Mouse (Mus musculus) liver, embryonic 15.5 days (tissue): ENCODE data around the gene Ets2. TPM values are rescaled to one million over a fixed set of nuclear protein-coding genes. Genes with fewer than 3 reads are reported as not detected.

Source experiments
- ATAC-seq: fragments of 200-750 bp; cut with Nextera tagmentation; 2 replicates; pipeline ENCODE4 v1.8.0; 2017; ENCODE audit warnings: moderate number of reproducible peaks, mild to moderate bottlenecking, moderate library complexity; ENCODE audit not compliant: insufficient read depth
- H3K27ac ChIP-seq: fragments of 300-500 bp; sonication (generic); replicated peaks from 2 replicates; pipeline ENCODE4 v1.5.1; 2015; ENCODE audit warnings: mild to moderate bottlenecking, inconsistent platforms
- H3K27me3 ChIP-seq: fragments of 300-500 bp; sonication (generic); 2 replicates; pipeline ENCODE4 v1.6.1; 2015; ENCODE audit warnings: mild to moderate bottlenecking, inconsistent platforms
- H3K36me3 ChIP-seq: fragments of 300-500 bp; sonication (generic); replicated peaks from 2 replicates; pipeline ENCODE4 v1.6.1; 2015; ENCODE audit warnings: moderate library complexity, mild to moderate bottlenecking, inconsistent platforms
- H3K4me1 ChIP-seq: fragments of 300-500 bp; sonication (generic); replicated peaks from 2 replicates; pipeline ENCODE4 v1.6.1; 2015; ENCODE audit warnings: inconsistent platforms
- H3K4me2 ChIP-seq: fragments of 300-500 bp; sonication (generic); 2 replicates; pipeline ENCODE4 v1.6.1; 2015; ENCODE audit warnings: moderate library complexity, mild to moderate bottlenecking, inconsistent platforms
- H3K4me3 ChIP-seq: fragments of 300-500 bp; sonication (generic); replicated peaks from 2 replicates; pipeline ENCODE4 v1.5.1; 2015; ENCODE audit warnings: mild to moderate bottlenecking, inconsistent platforms
- H3K9ac ChIP-seq: fragments of 300-500 bp; sonication (generic); 2 replicates; pipeline ENCODE4 v1.6.1; 2015; ENCODE audit warnings: moderate library complexity, mild to moderate bottlenecking, inconsistent platforms
- H3K9me3 ChIP-seq: fragments of 300-500 bp; sonication (generic); replicated peaks from 2 replicates; pipeline ENCODE4 v1.6.1; 2016; ENCODE audit warnings: inconsistent platforms
- WGBS: fragments of 180-500 bp; shearing (Covaris S2); methylation state at CpG from one replicate; pipeline ENCODE4 v1.1.7; 2015; ENCODE audit warnings: mixed read lengths; ENCODE audit not compliant: insufficient replicate concordance; 5-methylcytosine and 5-hydroxymethylcytosine counted together
- polyA plus RNA-seq: library from polyadenylated mRNA; unstranded; fragments of >200 nt; fragmentation: Nextera tagmentation; extraction: Ambion mirVana; gene quantifications from 2 replicates; pipeline ENCODE4 v1.2.1, GENCODE M21; 2015

The Ets2 gene
- polyA plus RNA-seq, 1 experiment from 2014 or later, result 11.7 TPM

DNA sequence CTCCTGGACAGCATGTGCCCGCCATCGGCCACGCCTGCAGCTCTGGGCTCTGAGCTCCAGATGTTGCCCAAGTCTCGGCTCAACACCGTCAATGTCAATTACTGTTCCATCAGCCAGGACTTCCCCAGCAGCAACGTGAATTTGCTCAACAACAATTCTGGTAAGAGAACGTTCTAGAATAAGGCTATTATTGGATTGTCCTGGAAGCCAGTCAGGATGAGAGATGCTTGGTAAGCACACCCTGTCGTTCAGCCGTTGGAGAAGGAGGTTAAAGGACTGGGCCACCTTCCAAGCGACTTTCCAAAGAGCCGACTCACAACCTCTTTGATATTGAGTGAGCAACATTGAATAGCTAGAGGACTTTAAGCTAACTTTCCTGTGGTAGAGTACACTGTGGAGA is 13.2 kb downstream of the Ets2 start:
- ATAC-seq, result no peak
- Histone ChIP-seq H3K4me2 (no peak overlapping the region), H3K4me3 (no peak overlapping the region), H3K4me1 (no peaks in the 10 kb centered on the region), H3K27ac (no peak overlapping the region), H3K9me3 (no peaks in the 10 kb centered on the region), H3K9ac (no peak overlapping the region), H3K36me3 (peaks cover 86% of the 10 kb centered on the region), H3K27me3 (no peaks in the 10 kb centered on the region)
- 78% methylated on average over 11 of the region's 11 CpGs for WGBS

DNA sequence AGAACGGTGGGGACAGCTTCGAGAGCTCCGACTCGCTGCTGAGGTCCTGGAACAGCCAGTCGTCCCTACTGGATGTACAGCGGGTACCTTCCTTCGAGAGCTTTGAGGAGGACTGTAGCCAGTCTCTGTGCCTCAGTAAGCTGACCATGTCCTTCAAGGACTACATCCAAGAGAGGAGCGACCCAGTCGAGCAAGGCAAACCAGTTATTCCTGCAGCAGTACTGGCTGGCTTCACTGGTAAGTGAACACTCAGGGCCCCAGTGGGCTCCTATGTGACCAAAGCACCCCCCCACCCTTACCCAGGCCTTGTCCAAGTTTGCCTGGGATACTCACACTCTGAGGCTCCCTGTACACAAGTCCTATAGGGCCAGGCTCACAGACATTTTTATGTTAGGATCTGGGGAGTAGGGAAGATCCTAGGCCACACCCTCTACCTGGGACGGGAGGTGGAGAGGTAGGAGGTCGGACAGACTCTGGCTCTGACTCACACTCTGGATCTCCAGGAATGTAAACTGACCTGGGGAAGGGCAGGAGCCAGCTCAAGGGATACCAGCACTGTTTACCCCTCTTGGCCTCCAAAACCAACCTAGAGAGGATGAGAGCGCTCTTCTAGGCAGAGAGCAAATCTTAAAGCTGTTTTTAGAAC is 14.3 kb downstream of the Ets2 start:
- H3K9ac ChIP-seq, result no peak overlapping the region
- no peak overlapping the region for H3K27ac ChIP-seq
- 80% methylated on average over 12 of the region's 12 CpGs for WGBS
- no peak overlapping the region for H3K4me3 ChIP-seq
- H3K4me1 ChIP-seq, result no peaks in the 10 kb centered on the region
- peaks cover 89% of the 10 kb centered on the region for H3K36me3 ChIP-seq
- no peak for ATAC-seq
- no peaks in the 10 kb centered on the region for H3K27me3 ChIP-seq
- H3K4me2 ChIP-seq, result no peak overlapping the region
- H3K9me3 ChIP-seq, result no peaks in the 10 kb centered on the region

DNA sequence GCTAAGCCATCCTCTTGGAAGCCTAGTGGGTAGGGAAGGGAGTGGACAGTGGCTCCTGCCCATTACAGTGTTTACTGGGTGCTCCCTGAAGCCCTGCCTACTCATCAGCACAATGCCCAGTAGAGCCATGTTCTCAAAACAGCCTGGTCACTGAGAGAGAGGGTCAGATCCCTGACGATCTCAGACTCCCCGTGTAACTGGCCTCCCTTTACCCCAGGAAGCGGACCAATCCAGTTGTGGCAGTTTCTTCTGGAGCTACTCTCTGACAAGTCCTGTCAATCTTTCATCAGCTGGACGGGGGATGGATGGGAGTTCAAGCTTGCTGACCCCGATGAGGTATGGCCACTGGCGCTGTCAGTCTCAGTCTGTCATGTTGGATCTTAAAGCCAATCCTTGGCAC is 15.8 kb downstream of the Ets2 start:
- ATAC-seq, result no peak
- no peak overlapping the region for H3K4me2 ChIP-seq
- 77% methylated on average over 6 of the region's 6 CpGs for WGBS
- H3K27ac ChIP-seq, result no peak overlapping the region
- no peaks in the 10 kb centered on the region for H3K9me3 ChIP-seq
- no peaks in the 10 kb centered on the region for H3K4me1 ChIP-seq
- peaks cover 80% of the 10 kb centered on the region for H3K36me3 ChIP-seq
- H3K9ac ChIP-seq, result no peak overlapping the region
- no peaks in the 10 kb centered on the region for H3K27me3 ChIP-seq
- no peak overlapping the region for H3K4me3 ChIP-seq

DNA sequence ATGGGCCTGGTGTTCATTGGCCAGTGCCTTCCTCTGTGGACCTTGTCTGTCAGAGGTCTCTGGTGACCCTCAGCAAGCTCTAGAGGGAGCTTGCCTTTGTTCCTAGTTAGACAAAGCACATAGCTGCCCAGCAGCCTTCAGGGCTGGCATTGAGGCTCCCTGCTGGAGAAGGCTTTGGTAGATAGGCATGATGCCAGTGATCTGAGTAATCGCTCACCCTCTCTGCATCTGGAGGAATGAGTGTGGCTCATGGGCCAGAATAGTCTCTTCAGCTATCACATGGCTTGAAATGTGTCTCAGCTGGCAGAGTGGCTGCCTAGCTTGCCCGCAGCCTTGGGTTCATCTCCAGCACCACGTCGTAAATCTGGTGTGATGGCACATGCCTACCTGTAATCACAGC is 16.2 kb downstream of the Ets2 start:
- no peak overlapping the region for H3K4me2 ChIP-seq
- no peaks in the 10 kb centered on the region for H3K4me1 ChIP-seq
- H3K27ac ChIP-seq, result no peak overlapping the region
- no peak for ATAC-seq
- no peak overlapping the region for H3K9ac ChIP-seq
- peaks cover 79% of the 10 kb centered on the region for H3K36me3 ChIP-seq
- 76% methylated on average over 4 of the region's 4 CpGs for WGBS
- no peaks in the 10 kb centered on the region for H3K9me3 ChIP-seq
- H3K27me3 ChIP-seq, result no peaks in the 10 kb centered on the region
- no peak overlapping the region for H3K4me3 ChIP-seq

DNA sequence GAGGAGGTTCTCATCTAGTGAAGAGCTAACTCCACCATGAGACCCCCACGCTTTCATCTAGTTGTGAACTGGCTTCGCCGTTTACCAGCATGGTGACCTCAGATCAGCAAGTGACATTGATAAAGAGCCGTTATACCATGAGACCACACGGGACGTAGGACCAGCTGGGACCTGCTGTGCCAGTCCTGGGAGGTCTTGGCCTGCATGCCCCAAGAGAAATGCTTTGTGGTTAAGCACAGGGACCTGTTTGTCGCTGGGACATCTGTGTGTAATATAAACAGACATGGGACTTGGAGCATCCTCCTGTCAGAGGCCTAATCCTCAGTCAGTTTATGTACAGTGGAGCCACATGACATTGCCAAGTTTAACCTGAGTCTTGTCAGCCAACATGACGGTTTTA is 18.7 kb downstream of the Ets2 start:
- no peaks in the 10 kb centered on the region for H3K9me3 ChIP-seq
- no peaks in the 10 kb centered on the region for H3K4me1 ChIP-seq
- H3K36me3 ChIP-seq, result peaks cover 60% of the 10 kb centered on the region
- 78% methylated on average over 8 of the region's 8 CpGs for WGBS
- no peaks in the 10 kb centered on the region for H3K27me3 ChIP-seq
- H3K4me2 ChIP-seq, result no peak overlapping the region
- H3K4me3 ChIP-seq, result no peak overlapping the region
- no peak overlapping the region for H3K27ac ChIP-seq
- no peak overlapping the region for H3K9ac ChIP-seq
- no peak for ATAC-seq

DNA sequence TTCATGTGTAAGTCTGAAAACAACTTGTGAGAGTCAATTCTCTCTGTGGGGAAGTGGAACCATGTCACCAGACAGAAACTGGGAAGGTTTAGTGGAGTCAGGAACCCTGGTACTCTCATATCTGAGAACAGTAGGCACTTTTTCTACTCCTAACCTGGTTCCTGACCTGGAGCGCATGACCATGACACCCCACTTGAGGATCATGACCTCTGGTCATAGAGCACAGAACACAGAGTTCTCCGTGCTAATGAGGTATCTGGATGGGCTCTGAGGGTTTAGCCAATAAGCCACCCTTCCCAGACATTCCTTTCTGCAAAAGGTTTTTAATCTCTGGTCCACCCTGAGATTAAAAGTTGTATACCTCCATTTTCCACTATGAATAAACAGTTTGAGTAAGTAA is 22.4 kb downstream of the Ets2 start:
- Histone ChIP-seq H3K4me1 (no peaks in the 10 kb centered on the region), H3K4me2 (no peak overlapping the region), H3K9me3 (no peaks in the 10 kb centered on the region), H3K27me3 (no peaks in the 10 kb centered on the region), H3K27ac (no peak overlapping the region), H3K9ac (no peak overlapping the region), H3K4me3 (no peak overlapping the region), H3K36me3 (peaks cover 22% of the 10 kb centered on the region)
- WGBS, result 62% methylated on average over 2 of the region's 2 CpGs
- no peak for ATAC-seq

DNA sequence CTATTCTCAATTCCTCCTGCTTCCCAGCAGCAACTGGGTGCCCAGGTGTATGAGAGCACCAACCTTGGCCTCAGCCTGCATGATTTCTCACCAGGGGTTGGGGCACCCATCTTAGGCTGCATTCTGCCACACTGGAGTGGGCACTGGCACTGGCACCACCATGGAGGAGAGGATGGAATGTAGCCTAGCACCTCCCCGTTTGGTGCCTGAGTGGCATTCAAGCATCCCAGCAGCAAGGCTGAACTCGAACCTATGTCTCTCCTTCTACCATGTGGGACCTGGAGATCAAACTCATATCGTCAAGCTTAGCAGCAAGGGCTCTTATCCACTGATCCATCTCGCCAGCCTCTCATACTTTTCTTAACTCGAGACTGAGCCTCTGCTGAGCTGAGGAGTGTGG is 22.9 kb downstream of the Ets2 start:
- H3K4me2 ChIP-seq, result no peak overlapping the region
- no peaks in the 10 kb centered on the region for H3K4me1 ChIP-seq
- no peak for ATAC-seq
- no peaks in the 10 kb centered on the region for H3K9me3 ChIP-seq
- no peaks in the 10 kb centered on the region for H3K27me3 ChIP-seq
- H3K27ac ChIP-seq, result no peak overlapping the region
- no peak overlapping the region for H3K4me3 ChIP-seq
- WGBS, result 55% methylated on average over 5 of the region's 5 CpGs
- no peak overlapping the region for H3K9ac ChIP-seq
- H3K36me3 ChIP-seq, result peaks cover 19% of the 10 kb centered on the region

DNA sequence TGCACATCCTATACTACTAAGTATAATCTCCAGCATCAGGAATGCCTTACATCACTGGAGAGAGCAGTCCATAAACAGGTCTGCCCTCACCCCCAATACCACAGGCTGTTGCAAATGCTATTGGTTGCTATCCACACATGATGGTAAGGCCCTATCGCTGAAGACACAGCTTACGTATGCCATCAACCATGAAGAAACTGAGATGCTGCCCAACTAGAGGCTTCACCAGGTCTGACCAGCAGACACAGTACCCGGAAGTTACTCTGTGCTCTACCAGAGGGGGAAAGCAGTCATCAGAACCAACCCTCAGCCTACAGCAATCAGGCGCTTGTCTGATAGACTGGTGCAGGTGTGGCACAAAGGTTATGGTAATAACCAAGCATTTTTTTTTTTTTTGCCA is 24.9 kb downstream of the Ets2 start:
- Histone ChIP-seq H3K4me2 (no peak overlapping the region), H3K27ac (no peak overlapping the region), H3K4me3 (no peak overlapping the region), H3K9me3 (no peaks in the 10 kb centered on the region), H3K27me3 (no peaks in the 10 kb centered on the region), H3K9ac (no peak overlapping the region), H3K36me3 (no peaks in the 10 kb centered on the region), H3K4me1 (no peaks in the 10 kb centered on the region)
- no peak for ATAC-seq
- 69% methylated on average over 4 of the region's 4 CpGs for WGBS

DNA sequence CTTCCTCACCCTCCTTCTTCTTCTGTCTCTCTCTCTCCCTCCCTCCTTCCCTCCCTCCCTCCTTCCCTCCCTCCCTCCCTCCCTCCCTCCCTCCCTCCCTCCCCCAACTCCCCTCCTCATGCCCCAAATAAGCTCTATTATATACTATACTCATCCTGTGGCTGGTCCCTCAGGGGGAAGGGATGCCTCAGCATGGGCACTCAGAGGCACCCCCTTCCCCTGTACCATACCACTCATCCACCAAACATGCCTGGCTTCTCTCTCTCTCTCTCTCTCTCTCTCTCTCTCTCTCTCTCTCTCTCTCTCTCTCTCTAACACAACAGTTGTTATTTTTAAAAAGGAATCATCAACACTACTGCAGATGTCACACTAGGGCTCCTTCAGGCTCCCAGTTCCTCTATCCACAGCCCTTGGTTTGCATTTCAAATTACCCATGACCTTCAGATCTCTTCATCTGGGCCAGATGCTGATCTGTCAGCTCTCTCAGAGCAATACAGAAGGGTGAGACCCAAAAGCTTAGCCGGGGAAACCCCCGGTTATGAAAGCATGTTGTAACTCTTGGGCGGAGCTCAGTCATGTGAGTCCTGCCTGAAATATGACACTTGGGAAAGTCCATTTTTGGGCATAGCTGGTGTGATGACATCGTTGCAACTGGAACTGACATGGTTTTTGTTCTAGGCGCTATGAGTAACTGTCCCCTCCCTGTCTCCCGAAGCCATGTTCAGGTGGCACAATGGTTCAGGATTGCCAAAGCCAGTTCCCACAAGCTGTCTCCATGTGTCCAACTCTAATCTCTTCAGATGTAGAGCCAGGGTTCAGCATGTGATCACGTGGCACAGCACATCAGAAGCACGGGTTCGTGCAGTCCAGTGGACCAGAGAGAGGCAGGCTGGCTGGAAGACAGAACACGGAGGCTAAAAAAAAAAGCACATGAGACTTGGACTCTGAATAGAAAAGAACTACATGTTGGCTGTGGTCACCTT is 26.9 kb downstream of the Ets2 start:
- H3K4me2 ChIP-seq, result no peak overlapping the region
- no peaks in the 10 kb centered on the region for H3K27me3 ChIP-seq
- H3K36me3 ChIP-seq, result no peaks in the 10 kb centered on the region
- no peak overlapping the region for H3K9ac ChIP-seq
- 48% methylated on average over 10 of the region's 10 CpGs for WGBS
- H3K9me3 ChIP-seq, result no peaks in the 10 kb centered on the region
- no peak overlapping the region for H3K4me3 ChIP-seq
- no peaks in the 10 kb centered on the region for H3K4me1 ChIP-seq
- peak; percentile 51; the same call in 1 of the 2 replicates for ATAC-seq
- no peak overlapping the region for H3K27ac ChIP-seq

DNA sequence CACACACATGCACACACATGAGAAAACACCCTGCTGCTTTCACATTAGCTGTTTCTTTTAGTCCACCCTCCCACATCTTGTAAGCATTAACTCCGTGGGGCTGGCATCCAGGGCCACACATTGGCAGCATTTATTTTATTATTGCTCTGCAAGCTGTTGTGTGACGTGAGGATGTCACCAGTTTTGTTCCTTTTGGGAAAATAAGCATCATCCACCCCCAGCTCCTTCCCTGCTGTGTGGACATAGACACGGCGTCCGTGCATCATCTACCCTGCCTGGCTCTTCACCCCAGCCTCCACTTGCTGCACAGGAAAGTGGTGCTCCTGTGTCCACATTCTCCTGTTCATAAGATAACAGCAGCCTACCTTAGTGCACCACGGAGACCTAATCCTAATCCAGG is 27.9 kb downstream of the Ets2 start:
- WGBS, result 63% methylated on average over 6 of the region's 6 CpGs
- no peak overlapping the region for H3K4me3 ChIP-seq
- no peaks in the 10 kb centered on the region for H3K9me3 ChIP-seq
- H3K9ac ChIP-seq, result no peak overlapping the region
- no peaks in the 10 kb centered on the region for H3K27me3 ChIP-seq
- H3K4me1 ChIP-seq, result no peaks in the 10 kb centered on the region
- no peak overlapping the region for H3K4me2 ChIP-seq
- no peaks in the 10 kb centered on the region for H3K36me3 ChIP-seq
- no peak overlapping the region for H3K27ac ChIP-seq
- ATAC-seq, result no peak

DNA sequence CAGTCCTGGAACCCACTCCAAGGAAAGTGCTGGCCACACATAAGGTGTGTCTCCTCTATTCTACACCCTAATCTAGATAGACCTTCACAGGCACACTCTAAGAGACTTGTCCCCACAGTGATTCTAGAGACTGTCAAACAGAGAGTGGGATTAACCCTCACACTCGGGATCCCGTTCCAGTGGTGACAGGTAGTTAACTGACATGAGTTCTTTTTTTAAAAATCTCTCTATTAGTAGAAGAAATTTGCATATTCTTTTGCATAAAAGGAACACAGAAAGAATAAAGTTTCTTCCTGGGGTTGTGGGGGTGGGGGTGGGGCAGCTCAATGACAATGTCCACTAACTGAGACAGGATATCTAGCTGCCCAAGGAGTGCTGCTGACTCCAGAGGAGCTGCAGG is 32.9 kb downstream of the Ets2 start:
- no peaks in the 10 kb centered on the region for H3K9me3 ChIP-seq
- ATAC-seq, result no peak
- no peaks in the 10 kb centered on the region for H3K4me1 ChIP-seq
- H3K4me2 ChIP-seq, result no peak overlapping the region
- H3K4me3 ChIP-seq, result no peak overlapping the region
- no peak overlapping the region for H3K9ac ChIP-seq
- WGBS, result 59% methylated on average over 2 of the region's 2 CpGs
- H3K27ac ChIP-seq, result no peak overlapping the region
- no peaks in the 10 kb centered on the region for H3K27me3 ChIP-seq
- H3K36me3 ChIP-seq, result no peaks in the 10 kb centered on the region
